Mouse (Mus musculus): ENCODE data around the gene Stip1. TPM values are rescaled to one million over a fixed set of nuclear protein-coding genes. Genes with fewer than 3 reads are reported as not detected.
A peak's percentile ranks its signal among the peaks of the same experiment; 100 is the strongest.
"Not testable (repeated sequence)": the region's sequence is repeated elsewhere in the genome, so short reads cannot be mapped to it uniquely, and the experiment has no call there.

Gene Stip1
- polyA plus RNA-seq, 1 experiment from 2014 or later: 116 TPM

DNA sequence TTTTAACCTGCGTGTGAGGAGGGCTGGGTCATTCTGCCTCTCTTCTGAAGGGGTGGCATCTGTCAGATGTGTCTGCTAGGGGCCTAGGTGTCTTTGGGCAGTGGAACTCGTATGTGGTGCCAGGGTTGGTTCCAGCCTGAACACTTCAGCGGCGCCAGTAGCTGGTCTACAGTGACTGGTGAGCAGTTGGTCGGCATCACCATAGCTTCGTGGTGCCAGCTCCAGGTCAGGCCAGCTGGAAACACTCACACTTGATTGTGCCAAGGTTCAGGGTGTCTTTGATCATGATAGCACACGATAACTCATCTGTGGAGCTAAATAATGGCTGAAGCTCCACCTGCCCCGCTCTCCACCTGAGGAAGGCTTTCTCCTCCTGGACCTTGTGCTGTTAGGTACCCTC is 23.1 kb upstream of the Stip1 start:
- ATAC-seq (ENCODE audit: insufficient read depth): no peak
- no peak overlapping the region for H3K9ac ChIP-seq
- no peaks in the 10 kb centered on the region for H3K36me3 ChIP-seq (replicated peaks)
- no peak overlapping the region for H3K4me2 ChIP-seq
- WGBS (ENCODE audit: insufficient replicate concordance): 68% methylated on average over 8 of the region's 8 CpGs
- no peaks in the 10 kb centered on the region for H3K9me3 ChIP-seq (replicated peaks)
- H3K27me3 ChIP-seq: peaks cover 7% of the 10 kb centered on the region
- no peak overlapping the region for H3K4me3 ChIP-seq (replicated peaks)
- H3K27ac ChIP-seq (replicated peaks): no peak overlapping the region
- peaks cover 38% of the 10 kb centered on the region for H3K4me1 ChIP-seq (replicated peaks)

DNA sequence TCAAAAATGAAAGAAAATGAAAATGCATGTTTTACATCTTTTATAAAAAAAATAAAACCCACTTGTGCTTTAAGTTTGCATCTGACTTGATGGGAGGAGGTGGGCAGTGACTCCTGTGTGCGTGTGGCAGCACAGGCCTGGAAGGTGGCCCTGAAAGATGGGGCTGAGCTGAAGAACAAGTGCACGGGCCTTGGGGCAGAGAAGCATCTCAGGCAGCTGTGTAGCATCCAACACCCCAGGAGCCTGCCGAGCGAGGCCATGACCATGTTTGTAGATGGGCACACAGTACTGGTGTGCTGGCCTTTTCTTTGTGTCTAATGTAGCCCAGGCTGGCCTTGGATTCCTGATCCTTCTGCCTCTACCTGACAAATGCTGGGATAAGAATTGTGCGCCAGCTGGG is 22.3 kb upstream of the Stip1 start:
- WGBS (ENCODE audit: insufficient replicate concordance): 75% methylated on average over 5 of the region's 5 CpGs

DNA sequence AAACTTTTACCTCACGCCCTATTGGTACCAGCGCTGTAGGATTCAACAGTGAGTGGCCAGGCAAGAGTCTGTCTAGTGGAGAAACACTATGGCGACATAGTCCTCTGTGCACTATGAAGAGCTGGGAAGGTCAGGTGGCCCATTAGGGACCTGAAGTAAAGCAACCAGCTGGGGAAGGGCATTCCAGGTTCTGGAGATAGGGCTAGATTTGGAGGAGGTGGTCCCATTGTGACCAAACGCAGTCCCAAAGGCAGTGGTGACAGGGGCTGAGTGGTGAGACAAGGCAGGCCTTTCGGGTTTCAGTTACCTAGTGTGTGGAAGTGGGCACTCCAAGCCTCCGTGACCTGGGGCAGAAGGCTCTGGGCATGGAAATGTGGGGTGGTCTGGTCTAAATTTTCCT is 18.8 kb upstream of the Stip1 start:
- Histone ChIP-seq H3K4me3 (replicated peaks) (no peak overlapping the region), H3K27ac (replicated peaks) (no peak overlapping the region), H3K9me3 (replicated peaks) (no peaks in the 10 kb centered on the region), H3K4me2 (no peak overlapping the region), H3K27me3 (no peaks in the 10 kb centered on the region), H3K4me1 (replicated peaks) (peaks cover 42% of the 10 kb centered on the region), H3K36me3 (replicated peaks) (no peaks in the 10 kb centered on the region), H3K9ac (no peak overlapping the region)
- 66% methylated on average over 6 of the region's 6 CpGs for WGBS (ENCODE audit: insufficient replicate concordance)
- no peak for ATAC-seq (ENCODE audit: insufficient read depth)

More for the DNA sequence above, 22.3 kb upstream of the Stip1 start:
- Histone ChIP-seq H3K4me2 (no peak overlapping the region), H3K4me3 (replicated peaks) (no peak overlapping the region), H3K36me3 (replicated peaks) (no peaks in the 10 kb centered on the region), H3K9ac (no peak overlapping the region), H3K27me3 (no peaks in the 10 kb centered on the region), H3K9me3 (replicated peaks) (no peaks in the 10 kb centered on the region), H3K4me1 (replicated peaks) (peaks cover 38% of the 10 kb centered on the region), H3K27ac (replicated peaks) (no peak overlapping the region)
- ATAC-seq (ENCODE audit: insufficient read depth): no peak

DNA sequence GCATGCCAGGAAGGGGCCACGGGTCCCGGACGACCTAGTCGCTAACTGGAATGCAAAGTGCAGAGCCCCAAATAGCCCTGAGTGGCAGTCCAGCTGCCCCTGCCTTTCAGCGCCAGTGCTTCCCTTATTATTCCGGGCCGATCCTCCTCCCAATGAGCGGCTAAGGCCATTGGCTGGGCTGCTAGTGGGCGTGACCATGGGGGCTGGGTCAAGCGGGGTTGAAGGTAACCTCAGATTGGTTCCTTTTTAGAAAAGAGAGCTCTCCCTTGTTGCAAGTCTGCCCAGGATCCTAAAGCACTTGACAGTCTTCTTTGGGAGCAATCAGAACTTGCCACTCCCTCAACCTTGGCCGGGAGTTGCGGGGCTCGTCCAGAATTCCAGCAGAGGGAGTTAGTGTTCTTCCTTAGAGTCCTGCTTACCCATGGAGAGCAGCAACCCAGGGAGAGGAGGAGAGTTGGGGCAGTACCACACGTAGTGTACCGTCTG is 18.0 kb upstream of the Stip1 start:
- peak; percentile 73 for ATAC-seq (ENCODE audit: insufficient read depth)
- 2% methylated on average over 15 of the region's 15 CpGs for WGBS (ENCODE audit: insufficient replicate concordance)
- 0 out of 2 replicates have a peak overlapping the region, but pooled peaks have one; percentile 19 for H3K27ac ChIP-seq (replicated peaks)

DNA sequence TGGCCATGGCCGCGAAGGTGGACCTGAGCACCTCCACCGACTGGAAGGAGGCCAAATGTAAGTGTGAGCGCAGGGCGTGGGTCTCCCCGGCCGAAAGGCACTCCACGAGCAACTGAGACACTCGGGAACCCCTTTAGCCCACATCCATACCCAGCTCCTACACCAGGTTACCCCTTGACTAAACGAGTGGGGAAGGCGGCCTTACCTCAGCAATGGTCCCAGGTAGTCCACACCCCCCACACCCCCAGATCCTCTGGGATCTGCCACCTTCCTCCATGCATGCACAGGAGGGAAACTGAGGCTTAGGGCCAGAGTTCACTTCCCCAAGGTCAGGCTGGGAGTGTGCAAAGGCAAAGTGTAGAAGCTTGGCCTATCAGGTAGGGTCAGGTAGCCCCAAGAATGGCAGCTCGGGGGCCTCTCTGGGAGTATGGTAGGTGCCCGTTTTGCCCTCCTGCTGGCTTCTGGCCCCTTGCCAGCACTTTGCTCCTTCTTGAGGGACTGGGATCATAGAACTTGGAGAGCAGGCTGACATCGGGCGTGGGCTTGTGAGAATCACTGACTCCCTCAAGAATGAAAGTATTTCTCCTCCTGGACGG is 17.5 kb upstream of the Stip1 start:
- no peaks in the 10 kb centered on the region for H3K9me3 ChIP-seq (replicated peaks)
- peaks cover 42% of the 10 kb centered on the region for H3K4me1 ChIP-seq (replicated peaks)
- ATAC-seq (ENCODE audit: insufficient read depth): peak; percentile 24
- peak overlapping the region; percentile 65 for H3K4me3 ChIP-seq (replicated peaks)
- no peaks in the 10 kb centered on the region for H3K36me3 ChIP-seq (replicated peaks)
- H3K9ac ChIP-seq: peak overlapping the region; percentile 56
- no peaks in the 10 kb centered on the region for H3K27me3 ChIP-seq
- H3K27ac ChIP-seq (replicated peaks): 0 out of 2 replicates have a peak overlapping the region, but pooled peaks have one; percentile 19
- peak overlapping the region; percentile 96 for H3K4me2 ChIP-seq
- 4% methylated on average over 16 of the region's 16 CpGs for WGBS (ENCODE audit: insufficient replicate concordance)

More for the DNA sequence above, 18.0 kb upstream of the Stip1 start:
- Histone ChIP-seq H3K4me1 (replicated peaks) (peaks cover 42% of the 10 kb centered on the region), H3K9ac (peak overlapping the region; percentile 56), H3K4me3 (replicated peaks) (peak overlapping the region; percentile 65), H3K4me2 (peak overlapping the region; percentile 96), H3K36me3 (replicated peaks) (no peaks in the 10 kb centered on the region), H3K9me3 (replicated peaks) (no peaks in the 10 kb centered on the region), H3K27me3 (no peaks in the 10 kb centered on the region)

DNA sequence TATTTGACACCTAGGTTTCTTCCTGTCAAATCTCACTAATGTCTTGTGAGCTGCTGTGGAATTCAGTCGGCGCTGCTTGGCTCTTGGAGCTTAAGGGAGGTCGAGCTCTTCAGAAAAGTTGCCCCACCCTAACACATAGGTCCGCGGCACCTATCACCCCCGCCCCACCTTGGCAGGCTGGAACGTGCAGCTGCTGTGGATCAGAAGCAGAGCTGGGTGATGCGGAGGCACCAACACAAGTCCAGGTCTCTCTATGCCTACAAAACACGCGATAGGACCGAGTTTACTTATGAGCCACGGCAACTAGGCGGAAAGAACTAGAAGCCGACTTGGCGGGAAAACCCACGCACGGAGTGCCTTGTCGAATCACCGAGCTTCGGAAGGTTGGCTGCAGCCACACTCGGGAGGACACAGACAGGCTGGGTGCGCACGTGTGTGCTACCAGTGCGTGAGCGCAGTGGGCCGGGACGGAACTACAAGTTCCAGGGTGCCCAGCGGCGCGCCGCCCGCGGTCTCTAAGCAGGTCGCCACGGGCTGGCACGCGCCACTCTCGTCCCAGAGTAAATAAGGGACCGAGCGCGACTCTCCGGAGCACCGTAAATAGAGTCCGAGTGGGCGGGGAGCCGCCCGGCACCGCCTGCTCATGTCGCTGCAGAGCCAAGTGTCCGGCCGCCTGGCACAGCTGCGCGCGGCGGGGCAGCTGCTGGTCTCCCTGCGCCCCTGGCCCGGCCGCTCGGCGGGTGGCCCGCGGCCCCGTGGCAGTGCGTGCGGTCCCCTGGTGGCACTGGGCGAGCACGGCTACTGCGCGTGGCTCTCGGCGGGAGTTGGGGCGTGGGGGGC is 16.7 kb upstream of the Stip1 start, which contains the start of gene Macrod1:
Macrod1 (plus strand) TSS at position 563 of the 840 bp plus-strand sequence.
- Histone ChIP-seq H3K27ac (replicated peaks) (0 out of 2 replicates have a peak within 1 kb of the TSS, but pooled peaks have one; percentile 19), H3K4me3 (replicated peaks) (peak within 1 kb of the TSS; percentile 65), H3K4me1 (replicated peaks) (peaks cover 38% of the 10 kb centered on the region), H3K27me3 (no peaks in the 10 kb centered on the region), H3K9me3 (replicated peaks) (no peaks in the 10 kb centered on the region), H3K4me2 (peak within 1 kb of the TSS; percentile 96), H3K36me3 (replicated peaks) (no peaks in the 10 kb centered on the region), H3K9ac (peak within 1 kb of the TSS; percentile 56)
- peak; percentile 72 for ATAC-seq (ENCODE audit: insufficient read depth)
- WGBS (ENCODE audit: insufficient replicate concordance): 1% methylated on average over 72 of the region's 72 CpGs

DNA sequence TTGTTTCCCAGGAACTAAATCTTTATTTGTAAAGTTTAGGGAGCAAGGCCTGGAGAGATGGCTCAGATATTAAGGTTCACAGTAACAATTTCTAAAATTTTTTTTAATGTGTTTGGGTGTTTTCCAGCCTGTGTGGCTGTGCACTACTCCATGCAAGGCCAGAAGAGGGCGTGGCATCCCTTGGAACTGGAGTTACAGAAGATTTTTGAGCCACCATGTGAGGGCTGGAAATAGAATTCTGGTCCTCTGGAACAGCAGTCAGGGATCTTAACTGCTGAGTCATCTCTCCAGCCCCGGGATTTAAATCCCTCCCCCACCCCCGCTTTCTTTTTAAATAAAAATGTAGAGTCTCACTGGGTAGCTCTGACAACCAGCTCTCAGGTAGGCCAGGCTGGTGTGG is 15.4 kb upstream of the Stip1 start:
- Histone ChIP-seq H3K9me3 (replicated peaks) (no peaks in the 10 kb centered on the region), H3K27ac (replicated peaks) (no peak overlapping the region), H3K4me2 (no peak overlapping the region), H3K36me3 (replicated peaks) (no peaks in the 10 kb centered on the region), H3K27me3 (no peaks in the 10 kb centered on the region), H3K4me1 (replicated peaks) (peaks cover 36% of the 10 kb centered on the region), H3K9ac (no peak overlapping the region), H3K4me3 (replicated peaks) (no peak overlapping the region)
- WGBS (ENCODE audit: insufficient replicate concordance): 32% methylated on average over 3 of the region's 3 CpGs
- ATAC-seq (ENCODE audit: insufficient read depth): no peak

DNA sequence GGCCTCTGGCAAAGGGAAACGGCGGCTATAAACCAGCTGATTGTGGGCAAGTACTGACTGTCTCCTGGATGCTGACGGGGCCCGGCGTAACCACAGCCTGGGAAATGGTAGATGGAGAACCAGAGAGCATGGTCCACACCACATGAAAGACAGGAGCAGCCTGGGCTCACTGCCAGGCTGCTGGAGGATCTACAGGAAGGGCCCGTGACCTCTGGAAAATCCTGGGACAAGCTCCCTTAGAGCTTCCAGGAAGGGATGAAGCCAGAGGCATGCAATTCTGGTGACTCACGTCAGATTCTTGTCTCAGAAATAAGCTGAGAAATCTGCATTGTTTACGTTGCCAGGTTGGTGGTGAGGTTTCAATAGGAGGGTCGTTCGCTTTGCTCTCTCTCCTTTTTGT is 15.0 kb upstream of the Stip1 start:
- 62% methylated on average over 10 of the region's 10 CpGs for WGBS (ENCODE audit: insufficient replicate concordance)
- no peak for ATAC-seq (ENCODE audit: insufficient read depth)
- Histone ChIP-seq H3K4me2 (no peak overlapping the region), H3K27ac (replicated peaks) (no peak overlapping the region), H3K36me3 (replicated peaks) (no peaks in the 10 kb centered on the region), H3K4me3 (replicated peaks) (no peak overlapping the region), H3K9ac (no peak overlapping the region), H3K9me3 (replicated peaks) (no peaks in the 10 kb centered on the region), H3K4me1 (replicated peaks) (peaks cover 36% of the 10 kb centered on the region), H3K27me3 (no peaks in the 10 kb centered on the region)

DNA sequence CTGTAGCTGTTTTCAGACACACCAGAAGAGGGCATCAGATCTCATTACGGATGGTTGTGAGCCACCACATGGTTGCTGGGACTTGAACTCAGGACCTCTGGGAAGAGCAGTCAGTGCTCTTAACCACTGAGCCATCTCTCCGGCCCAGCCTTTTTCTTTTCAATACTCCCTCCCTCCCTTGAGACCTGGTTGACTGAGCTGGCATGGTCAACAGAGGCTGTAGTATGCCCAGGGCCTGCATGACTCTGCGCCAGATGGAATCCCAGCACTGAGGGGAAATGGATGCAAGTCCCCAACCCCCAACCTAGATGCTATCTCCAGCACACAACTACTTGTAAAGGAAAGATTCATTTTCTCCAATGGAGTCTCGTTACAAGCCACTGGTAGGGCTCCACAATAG is 13.6 kb upstream of the Stip1 start:
- not testable (repeated sequence) for H3K27me3 ChIP-seq; H3K27ac ChIP-seq (replicated peaks); H3K36me3 ChIP-seq (replicated peaks); H3K9ac ChIP-seq; H3K4me2 ChIP-seq; ATAC-seq (ENCODE audit: insufficient read depth); H3K4me3 ChIP-seq (replicated peaks); H3K9me3 ChIP-seq (replicated peaks)
- H3K4me1 ChIP-seq (replicated peaks): peaks cover 34% of the 10 kb centered on the region
- WGBS (ENCODE audit: insufficient replicate concordance): 69% methylated on average over 4 of the region's 4 CpGs

DNA sequence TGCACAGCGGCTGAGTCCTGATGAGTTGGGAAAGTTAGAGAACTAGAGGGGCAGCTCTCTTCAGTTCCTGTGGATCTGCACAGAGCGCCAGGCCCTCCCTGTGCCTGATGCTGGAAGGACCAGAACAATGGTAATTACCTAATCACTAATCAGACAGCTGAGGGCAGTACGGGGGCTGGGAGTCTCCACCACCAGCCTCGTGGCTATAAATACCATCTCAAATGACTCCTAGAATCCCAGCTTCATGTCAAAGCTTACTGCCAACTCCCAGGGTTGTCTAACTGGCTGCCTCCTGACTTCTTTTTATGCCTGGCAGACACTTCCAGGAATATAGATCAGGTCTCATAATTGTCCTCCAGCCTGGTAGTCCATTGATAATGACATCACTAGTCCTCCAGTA is 4.9 kb upstream of the Stip1 start:
- no peak for ATAC-seq (ENCODE audit: insufficient read depth)
- H3K4me3 ChIP-seq (replicated peaks): no peak overlapping the region

DNA sequence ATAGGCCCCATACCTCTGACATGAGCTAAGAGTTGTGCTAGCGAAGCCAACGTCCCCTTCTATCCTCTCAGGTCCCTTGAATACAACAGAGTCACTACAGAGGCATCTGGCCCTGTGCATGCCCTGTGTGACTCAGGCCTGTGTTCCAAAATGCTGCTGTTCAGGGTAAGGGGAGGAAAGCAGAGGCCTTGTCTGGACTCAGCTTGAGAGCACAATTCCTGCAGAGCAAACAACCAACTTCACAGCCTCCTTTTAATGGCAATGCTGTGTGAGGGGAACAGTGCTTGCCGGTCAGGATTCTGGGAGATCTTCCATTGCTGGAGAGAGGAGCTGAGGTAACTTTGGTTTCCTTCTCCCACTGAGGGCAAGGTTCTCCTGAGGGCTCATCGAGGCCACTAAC is 4.5 kb upstream of the Stip1 start:
- H3K27me3 ChIP-seq: no peaks in the 10 kb centered on the region
- no peak overlapping the region for H3K4me2 ChIP-seq
- H3K4me3 ChIP-seq (replicated peaks): no peak overlapping the region
- no peak overlapping the region for H3K9ac ChIP-seq
- no peaks in the 10 kb centered on the region for H3K9me3 ChIP-seq (replicated peaks)
- peaks cover 11% of the 10 kb centered on the region for H3K4me1 ChIP-seq (replicated peaks)
- 63% methylated on average over 4 of the region's 4 CpGs for whole genome bisulfite sequencing (ENCODE audit: insufficient replicate concordance)
- no peaks in the 10 kb centered on the region for H3K36me3 ChIP-seq (replicated peaks)
- no peak overlapping the region for H3K27ac ChIP-seq (replicated peaks)
- no peak for ATAC-seq (ENCODE audit: insufficient read depth)

More for the DNA sequence above, 4.9 kb upstream of the Stip1 start:
- Histone ChIP-seq H3K27ac (replicated peaks) (no peak overlapping the region), H3K36me3 (replicated peaks) (no peaks in the 10 kb centered on the region), H3K9me3 (replicated peaks) (no peaks in the 10 kb centered on the region), H3K27me3 (no peaks in the 10 kb centered on the region), H3K4me1 (replicated peaks) (peaks cover 11% of the 10 kb centered on the region), H3K4me2 (no peak overlapping the region), H3K9ac (no peak overlapping the region)
- 49% methylated on average over 4 of the region's 4 CpGs for WGBS (ENCODE audit: insufficient replicate concordance)

Measured in liver, embryonic 15.5 days (tissue).